Comparison of ENCODE assay signal across 8 mouse cellular contexts in genomic region chr12:8207978-8208403, GRCm38 (mm10). TPM values are rescaled to one million over a fixed set of nuclear protein-coding genes. Genes with fewer than 3 reads are reported as not detected.
DNase-seq lines count a peak whose midpoint lies in the region; ATAC-seq lines count a peak whose summit lies in the region.

Ldah (plus strand) TSS chr12:8208107.

- ATAC-seq in common myeloid progenitor, adult 5-6 weeks (replicated peaks; ENCODE audit: low read depth, poor library complexity, severe bottlenecking): peak; percentile 100

- peaks cover 10% of the 10 kb centered on the region for H3K9me3 ChIP-seq in megakaryocyte, embryonic 14.5 days

- no peaks in the 10 kb centered on the region for H3K27me3 ChIP-seq in megakaryocyte, embryonic 14.5 days (replicated peaks)

- peaks cover 4% of the 10 kb centered on the region; the same call in 1 of the 2 replicates for H3K4me1 ChIP-seq in megakaryocyte, embryonic 14.5 days

- peak; percentile 94 for DNase-seq in ZHBTc4 (ENCODE audit: low read depth, low spot score)
- DNase-seq in gastrocnemius, adult 8-10 months (ENCODE audit: low spot score in 2 of 2): peak; percentile 62 to 67
- DNase-seq in hindlimb bud, embryonic 11.5 days (ENCODE audit: extremely low spot score, low read depth, low spot score): peak; percentile 41
- DNase-seq in left cerebral cortex, adult 8-10 months (ENCODE audit: low spot score in 2 of 2): peak; percentile 86 to 88
- DNase-seq in right cerebral cortex, postnatal 10 days (ENCODE audit: low spot score in 2 of 2): peak; percentile 95
- peak; percentile 90 for DNase-seq in urinary bladder, postnatal 25 days (ENCODE audit: low spot score)

- peak within 1 kb of the TSS; percentile 100 for H3K4me3 ChIP-seq in megakaryocyte, embryonic 14.5 days (replicated peaks)

- peaks cover 3% of the 10 kb centered on the region for H3K36me3 ChIP-seq in megakaryocyte, embryonic 14.5 days (replicated peaks; ENCODE audit: low read length)

RNA-seq across cellular contexts. Expression of gene Ldah, which starts in this region (rescaled TPM):
- 34.9 and 42.9 TPM in 2 replicates for total RNA-seq in common myeloid progenitor, adult 5-6 weeks (2017)
- total RNA-seq in gastrocnemius, adult 8-10 months (2022): 10 to 100 TPM in 1 of 4 experiments, 1 to 10 TPM in 3; 8.4 to 10.2 (median 8.6) TPM
- 10 to 100 TPM; 30.7 to 35.7 (median 32.9) TPM for total RNA-seq in left cerebral cortex, adult 8-10 months (2022)
- polyA plus RNA-seq in megakaryocyte, embryonic 14.5 days (2012; ENCODE audit: insufficient read depth, low replicate concordance): 1.4 TPM in 1 of 2 replicates, not detected in the other

Comparison
In these comparisons a context has a peak if more than half of its experiments do, and no peak if none do; other contexts are left out.
1. Peak in every context shown above with its lines: DNase-seq, ATAC-seq and H3K4me3 ChIP-seq.
2. DNase-seq: peak in every context shown above with its lines; median percentile 95 in right cerebral cortex, postnatal 10 days; 94 in ZHBTc4; 90 in urinary bladder, postnatal 25 days; 87 in left cerebral cortex, adult 8-10 months; 64 in gastrocnemius, adult 8-10 months; 41 in hindlimb bud, embryonic 11.5 days.